Mouse (Mus musculus) neural tube, embryonic 12.5 days (tissue): ENCODE data around the gene Phc3. TPM values are rescaled to one million over a fixed set of nuclear protein-coding genes. Genes with fewer than 3 reads are reported as not detected.
A peak's percentile ranks its signal among the peaks of the same experiment; 100 is the strongest.

ENCODE experiments used
- ATAC-seq: fragments of 200-750 bp; cut with Nextera tagmentation; 2 replicates; pipeline ENCODE4 v1.8.0; 2017; ENCODE audit warnings: low read depth, mild to moderate bottlenecking, moderate TSS enrichment, moderate library complexity; ENCODE audit not compliant: low FRiP score
- H3K27ac ChIP-seq: fragments of 300-500 bp; sonication (generic); 2 replicates; pipeline ENCODE4 v1.5.1; 2016
- H3K27me3 ChIP-seq: fragments of 300-500 bp; sonication (generic); replicated peaks from 2 replicates; pipeline ENCODE4 v1.6.1; 2016; ENCODE audit warnings: mild to moderate bottlenecking
- H3K36me3 ChIP-seq: fragments of 300-500 bp; sonication (generic); 2 replicates; pipeline ENCODE4 v1.6.1; 2016; ENCODE audit warnings: mild to moderate bottlenecking
- H3K4me1 ChIP-seq: fragments of 300-500 bp; sonication (generic); 2 replicates; pipeline ENCODE4 v1.6.1; 2016
- H3K4me2 ChIP-seq: fragments of 300-500 bp; sonication (generic); replicated peaks from 2 replicates; pipeline ENCODE4 v1.6.1; 2016; ENCODE audit warnings: mild to moderate bottlenecking
- H3K4me3 ChIP-seq: fragments of 300-500 bp; sonication (generic); 2 replicates; pipeline ENCODE4 v1.5.1; 2016
- H3K9ac ChIP-seq: fragments of 300-500 bp; sonication (generic); 2 replicates; pipeline ENCODE4 v1.6.1; 2016; ENCODE audit warnings: mild to moderate bottlenecking
- H3K9me3 ChIP-seq: fragments of 300-500 bp; sonication (generic); 2 replicates; pipeline ENCODE4 v1.6.1; 2016; ENCODE audit warnings: mild to moderate bottlenecking
- WGBS: fragments of 180-500 bp; shearing (Covaris S2); methylation state at CpG from one replicate; pipeline ENCODE4 v1.1.7; 2016; 5-methylcytosine and 5-hydroxymethylcytosine counted together
- polyA plus RNA-seq: library from polyadenylated mRNA; unstranded; fragments of >200 nt; fragmentation: Nextera tagmentation; extraction: Ambion mirVana; gene quantifications from 2 replicates; pipeline ENCODE4 v1.2.1, GENCODE M21; 2016

The Phc3 gene
- 5.0 and 6.3 TPM in 2 replicates for polyA plus RNA-seq

DNA sequence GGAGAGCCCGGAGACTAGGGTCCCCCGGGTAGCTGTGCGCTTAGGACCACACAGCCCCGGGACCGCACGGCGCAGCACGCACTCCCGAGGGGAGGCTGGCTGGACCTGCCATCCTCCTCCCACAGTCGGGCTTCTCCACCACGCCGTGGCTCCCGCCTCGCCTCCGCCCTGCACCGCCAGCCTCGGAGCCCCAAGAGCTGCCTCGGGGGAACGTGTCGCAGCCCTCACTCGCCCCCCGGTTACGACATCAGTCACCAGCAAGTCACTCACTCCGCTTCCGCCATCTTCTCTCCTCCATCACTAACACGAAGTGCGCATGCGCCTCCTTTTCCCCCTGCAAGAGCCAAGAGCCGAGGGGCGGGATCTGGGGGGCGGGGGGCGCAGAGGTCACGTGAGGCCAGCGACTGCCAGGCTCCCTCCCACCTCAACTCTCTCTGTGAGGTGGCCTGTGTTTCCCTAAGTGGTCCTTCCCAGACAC, at the start of gene Phc3:
TSS of gene Phc3 (minus strand) at position 312 of the 478 bp plus-strand sequence.
- H3K36me3 ChIP-seq, result peaks cover 15% of the 10 kb centered on the region; the same call in 1 of the 2 replicates
- WGBS, result under 1% methylated on average over 34 of the region's 34 CpGs

DNA sequence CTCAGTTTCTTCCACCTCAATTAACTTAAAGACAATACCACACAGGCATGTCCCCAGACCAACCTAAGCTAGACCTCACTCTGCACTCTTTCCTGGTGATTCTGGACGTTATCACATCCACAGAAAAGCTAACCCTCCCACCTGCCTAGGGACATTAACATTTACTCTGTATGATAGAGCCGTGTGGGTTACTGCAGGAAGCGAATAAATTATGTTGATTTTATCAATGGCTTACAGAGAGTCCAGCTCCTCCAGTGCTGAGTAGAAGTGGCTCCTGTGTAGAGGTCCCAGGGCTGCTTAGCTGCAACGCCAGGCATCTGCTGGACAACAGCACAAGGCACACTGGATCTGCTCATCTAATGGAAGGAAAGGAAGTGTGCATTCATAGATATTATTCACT, 48.4 kb upstream of the Phc3 start:
- WGBS, result 56% methylated on average over 4 of the region's 4 CpGs
- Histone ChIP-seq H3K4me1 (0 out of 2 replicates have a peak, but pooled peaks cover 2% of the 10 kb centered on the region), H3K9me3 (no peaks in the 10 kb centered on the region), H3K27ac (no peak overlapping the region), H3K27me3 (no peaks in the 10 kb centered on the region), H3K4me2 (no peak overlapping the region), H3K36me3 (0 out of 2 replicates have a peak, but pooled peaks cover 5% of the 10 kb centered on the region), H3K9ac (no peak overlapping the region), H3K4me3 (no peak overlapping the region)
- ATAC-seq, result no peak

More for the DNA sequence above, at the start of gene Phc3:
- Histone ChIP-seq H3K4me1 (peaks cover 7% of the 10 kb centered on the region; the same call in 1 of the 2 replicates), H3K27me3 (no peaks in the 10 kb centered on the region), H3K9ac (peak within 1 kb of the TSS; percentile 95), H3K9me3 (no peaks in the 10 kb centered on the region), H3K4me2 (peak within 1 kb of the TSS; percentile 70), H3K4me3 (peak within 1 kb of the TSS; percentile 100), H3K27ac (peak within 1 kb of the TSS; percentile 74)
- ATAC-seq, result peak; percentile 93

DNA sequence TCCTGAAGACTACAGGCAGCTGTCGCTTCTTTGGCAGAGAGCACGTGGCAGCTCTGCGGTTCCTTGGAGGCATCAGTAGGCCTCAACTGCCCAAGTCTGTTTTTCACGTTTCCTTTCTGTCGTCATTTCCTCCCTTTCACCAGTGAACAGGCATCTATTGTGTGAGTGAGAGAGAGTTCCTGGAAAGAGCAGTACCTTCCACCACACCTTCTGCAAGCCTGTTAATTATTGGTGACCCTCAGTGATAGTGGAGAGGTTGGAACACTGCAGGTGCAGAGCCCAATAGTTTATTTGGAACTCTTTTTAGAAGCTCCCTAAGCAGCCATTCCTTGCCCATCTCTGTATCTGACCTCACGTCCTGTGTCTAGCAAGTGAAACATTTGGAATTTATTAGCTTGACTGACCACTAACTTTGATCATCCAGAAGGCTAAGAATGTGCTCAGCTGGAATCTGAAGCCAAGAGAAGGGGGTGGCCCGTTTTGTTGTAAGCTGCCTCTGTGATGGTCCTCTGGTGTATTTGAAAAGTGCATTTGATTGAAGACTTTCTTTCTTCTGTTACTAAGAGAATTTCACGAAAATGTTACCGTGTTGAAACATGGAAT, 47.5 kb upstream of the Phc3 start:
- H3K27me3 ChIP-seq, result no peaks in the 10 kb centered on the region
- 44% methylated on average over 9 of the region's 9 CpGs for WGBS
- no peak overlapping the region for H3K4me3 ChIP-seq
- H3K4me1 ChIP-seq, result 0 out of 2 replicates have a peak, but pooled peaks cover 2% of the 10 kb centered on the region
- no peak overlapping the region for H3K27ac ChIP-seq
- H3K36me3 ChIP-seq, result 0 out of 2 replicates have a peak, but pooled peaks cover under 1% of the 10 kb centered on the region
- H3K9ac ChIP-seq, result no peak overlapping the region
- no peak for ATAC-seq
- H3K9me3 ChIP-seq, result no peaks in the 10 kb centered on the region
- no peak overlapping the region for H3K4me2 ChIP-seq

DNA sequence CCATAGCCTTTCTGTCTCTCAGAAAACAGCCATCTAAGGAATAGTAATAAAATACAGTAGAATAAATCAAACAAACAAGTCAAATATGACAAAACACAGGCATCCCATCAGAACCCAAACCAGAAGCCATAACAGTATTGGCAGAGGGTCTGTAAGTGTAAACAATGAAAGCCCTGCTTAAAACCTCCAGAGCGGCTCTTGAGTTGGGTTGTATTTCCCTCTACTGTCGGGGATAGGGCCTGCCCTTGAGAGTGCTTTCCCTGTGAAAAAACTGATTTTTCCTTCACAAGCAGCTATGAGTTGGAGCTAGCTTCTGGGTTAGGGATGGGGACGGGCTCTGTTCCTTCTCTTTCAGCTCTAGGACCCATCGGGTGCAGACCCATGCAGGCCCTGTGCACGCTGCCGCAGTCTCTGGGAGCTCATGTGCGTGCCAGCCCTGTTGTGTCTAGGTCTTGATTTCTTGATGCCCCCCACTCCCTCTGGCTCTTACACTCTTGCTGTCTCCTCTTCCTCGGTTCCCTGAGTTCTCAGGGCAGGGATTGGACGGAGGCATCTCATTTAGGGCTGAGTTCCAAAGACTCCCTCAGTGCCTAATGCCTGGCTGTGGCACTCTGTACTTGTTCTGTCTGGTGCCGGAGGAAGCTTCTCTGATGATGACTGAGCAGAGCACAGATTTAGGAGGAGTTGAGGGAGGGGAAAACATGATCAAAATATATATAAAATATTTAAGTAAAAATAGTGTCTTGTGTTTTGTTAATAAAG, 46.6 kb upstream of the Phc3 start:
- Histone ChIP-seq H3K4me2 (no peak overlapping the region), H3K27ac (no peak overlapping the region), H3K4me1 (0 out of 2 replicates have a peak, but pooled peaks cover 2% of the 10 kb centered on the region), H3K9me3 (no peaks in the 10 kb centered on the region), H3K27me3 (no peaks in the 10 kb centered on the region), H3K4me3 (no peak overlapping the region), H3K9ac (no peak overlapping the region), H3K36me3 (no peaks in the 10 kb centered on the region)
- no peak for ATAC-seq
- 82% methylated on average over 10 of the region's 10 CpGs for WGBS

DNA sequence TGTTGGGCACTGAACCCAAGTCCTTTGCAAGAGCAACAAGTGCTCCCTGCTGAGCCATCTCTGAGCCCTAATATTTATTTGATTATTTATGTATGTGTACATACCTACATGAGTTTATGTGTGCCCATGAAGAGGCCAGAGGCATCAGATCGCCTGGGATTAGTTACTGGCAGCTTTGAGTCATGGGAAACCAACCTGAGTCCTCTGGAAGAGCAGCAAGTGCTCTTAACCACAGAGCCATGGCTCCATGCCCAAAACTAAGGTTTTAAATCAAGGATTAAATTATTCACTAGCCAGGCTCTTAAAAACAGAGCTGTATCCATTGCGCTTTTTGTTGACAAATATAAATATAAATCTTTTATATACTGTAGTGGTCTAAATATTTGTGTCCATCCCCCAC, 45.2 kb upstream of the Phc3 start:
- Histone ChIP-seq H3K4me2 (no peak overlapping the region), H3K9me3 (no peaks in the 10 kb centered on the region), H3K4me1 (0 out of 2 replicates have a peak, but pooled peaks cover 2% of the 10 kb centered on the region), H3K36me3 (no peaks in the 10 kb centered on the region), H3K9ac (no peak overlapping the region), H3K4me3 (no peak overlapping the region), H3K27me3 (no peaks in the 10 kb centered on the region), H3K27ac (no peak overlapping the region)
- ATAC-seq, result no peak
- WGBS, result 90% methylated on average over 2 of the region's 2 CpGs

DNA sequence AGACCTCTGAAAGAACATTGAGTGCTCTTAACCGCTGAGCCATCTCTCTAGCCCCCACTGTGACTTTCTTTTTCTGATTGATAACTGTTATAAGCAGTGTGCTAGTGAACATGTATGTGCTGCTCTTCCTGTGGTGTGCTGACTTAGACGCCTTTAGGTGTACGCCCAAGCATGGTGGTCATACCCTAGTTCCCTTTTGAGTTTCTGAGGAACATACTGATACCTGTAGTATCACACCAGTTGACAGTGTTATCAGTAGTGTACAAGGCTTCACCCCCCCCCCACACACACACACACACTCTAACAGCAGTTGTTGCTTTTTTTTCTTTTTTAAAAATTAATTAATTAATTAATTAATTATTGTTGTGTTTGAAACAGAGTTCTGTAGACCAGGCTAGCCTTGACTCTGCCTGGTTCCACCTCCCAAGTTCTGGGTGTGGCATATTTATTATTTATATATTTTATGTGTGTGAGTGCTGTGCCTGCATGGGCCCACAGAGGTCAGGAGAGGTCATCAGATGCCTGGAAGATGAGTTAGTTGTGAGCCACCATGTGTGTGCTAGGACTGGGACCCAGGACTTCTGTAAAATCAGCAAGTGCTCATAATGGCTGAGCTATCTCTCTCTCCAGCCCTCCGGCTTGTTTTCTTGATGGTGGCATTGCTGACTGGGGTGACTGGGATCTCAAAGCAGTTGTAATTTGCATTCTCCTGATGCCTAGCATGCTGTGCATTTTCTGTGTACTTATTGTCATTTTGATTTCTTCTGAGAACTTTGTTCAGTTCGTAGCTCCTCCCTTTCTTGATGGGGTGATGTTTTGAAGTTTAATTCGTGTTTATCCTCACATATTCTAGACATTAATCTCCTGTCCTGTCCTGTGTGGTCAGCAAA, 35.4 kb upstream of the Phc3 start:
- Histone ChIP-seq H3K27me3 (no peaks in the 10 kb centered on the region), H3K36me3 (no peaks in the 10 kb centered on the region), H3K27ac (no peak overlapping the region), H3K4me1 (peaks cover 6% of the 10 kb centered on the region), H3K9ac (no peak overlapping the region), H3K9me3 (no peaks in the 10 kb centered on the region; the same call in 1 of the 2 replicates), H3K4me3 (no peak overlapping the region), H3K4me2 (no peak overlapping the region)
- 78% methylated on average over 6 of the region's 6 CpGs for WGBS
- no peak for ATAC-seq

DNA sequence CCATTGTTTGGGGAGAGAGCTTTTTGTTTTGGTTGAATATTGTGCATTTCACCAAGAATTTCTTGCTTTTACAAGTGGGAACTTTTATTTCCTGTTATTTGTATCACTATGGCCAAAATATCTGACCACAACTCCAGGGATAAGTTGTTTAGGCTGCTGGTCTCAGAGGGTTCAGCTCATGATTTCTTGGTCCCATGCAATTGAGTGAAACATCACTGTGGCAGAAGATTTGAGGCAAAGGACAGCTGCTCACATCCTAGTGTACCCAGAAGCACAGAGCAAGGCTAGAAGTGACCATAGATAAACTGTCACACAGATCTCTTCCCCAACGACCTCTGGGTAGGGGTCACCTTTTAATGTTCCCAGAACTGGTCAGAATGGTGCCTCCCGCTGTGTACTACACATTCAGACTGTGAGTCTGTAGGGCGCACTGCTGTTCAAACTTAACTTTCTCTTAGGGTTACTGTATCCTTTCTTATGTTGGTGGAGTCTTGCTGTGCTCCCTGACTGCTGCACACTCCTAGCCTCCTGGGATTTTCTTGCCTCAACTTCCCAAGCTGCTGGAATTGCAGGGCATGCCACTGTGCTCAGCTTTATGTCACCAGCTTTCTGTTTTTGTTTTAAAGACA, 31.9 kb upstream of the Phc3 start:
- H3K4me1 ChIP-seq, result peaks cover 13% of the 10 kb centered on the region
- WGBS, result 37% methylated on average over 3 of the region's 3 CpGs
- no peak for ATAC-seq

DNA sequence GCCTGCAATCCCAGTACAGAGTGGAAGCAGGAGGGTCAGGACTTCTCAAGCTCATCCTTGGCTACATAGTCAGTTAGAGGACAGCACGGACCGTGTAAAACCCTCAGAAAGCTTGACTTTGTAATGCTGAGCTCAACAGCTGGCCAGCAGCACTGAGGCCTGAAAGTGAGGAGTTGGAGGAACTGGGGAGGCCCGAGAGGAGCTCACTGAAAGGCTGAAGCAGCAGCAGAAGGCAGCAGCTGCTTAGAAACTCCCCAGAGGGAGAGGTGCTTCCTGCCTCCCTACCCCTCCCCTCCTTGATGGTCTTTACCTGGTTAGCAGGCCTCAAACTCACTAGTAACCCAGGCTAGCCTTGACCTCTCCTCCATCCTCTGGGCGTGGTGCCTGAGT, 30.8 kb upstream of the Phc3 start:
- peaks cover 14% of the 10 kb centered on the region for H3K4me1 ChIP-seq
- ATAC-seq, result no peak
- WGBS, result 40% methylated on average over 4 of the region's 4 CpGs
- no peak overlapping the region for H3K9ac ChIP-seq
- no peak overlapping the region for H3K27ac ChIP-seq
- no peaks in the 10 kb centered on the region for H3K27me3 ChIP-seq
- no peaks in the 10 kb centered on the region; the same call in 1 of the 2 replicates for H3K9me3 ChIP-seq
- no peaks in the 10 kb centered on the region for H3K36me3 ChIP-seq
- no peak overlapping the region for H3K4me2 ChIP-seq
- no peak overlapping the region for H3K4me3 ChIP-seq

More for the DNA sequence above, 31.9 kb upstream of the Phc3 start:
- Histone ChIP-seq H3K4me3 (no peak overlapping the region), H3K36me3 (no peaks in the 10 kb centered on the region), H3K27ac (no peak overlapping the region), H3K4me2 (no peak overlapping the region), H3K27me3 (no peaks in the 10 kb centered on the region), H3K9ac (no peak overlapping the region), H3K9me3 (no peaks in the 10 kb centered on the region; the same call in 1 of the 2 replicates)

DNA sequence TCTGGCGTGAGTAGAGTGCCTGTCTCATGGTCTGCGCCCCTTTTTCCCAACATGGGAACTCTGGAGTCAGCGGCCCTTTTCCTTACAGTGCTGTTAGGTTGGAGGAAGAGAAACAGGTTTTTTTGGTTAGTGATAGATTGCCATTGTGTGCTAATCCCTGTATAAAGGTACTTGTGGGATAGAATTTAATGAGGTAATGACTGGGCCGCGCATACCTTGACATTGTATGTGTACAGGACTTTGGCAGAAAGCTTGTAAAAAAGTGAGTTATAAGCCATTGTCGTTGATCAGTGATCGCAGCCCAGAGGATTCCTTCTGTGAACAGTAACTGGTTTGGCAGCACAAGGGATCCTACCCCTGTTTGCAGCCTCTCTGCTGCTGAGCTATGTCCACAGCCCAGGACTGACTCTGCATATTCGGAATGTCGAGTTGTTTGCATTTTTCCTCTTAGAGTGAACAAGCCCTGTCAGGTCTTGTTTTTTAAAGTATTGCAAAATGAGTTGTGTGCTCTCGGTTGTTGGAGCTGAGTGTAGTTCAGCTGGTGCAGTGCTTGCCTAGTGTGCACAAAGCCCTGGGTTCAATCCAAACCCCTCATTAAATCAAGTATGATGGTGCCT, 30.3 kb upstream of the Phc3 start:
- Histone ChIP-seq H3K4me2 (no peak overlapping the region), H3K27me3 (no peaks in the 10 kb centered on the region), H3K27ac (no peak overlapping the region), H3K4me1 (peaks cover 14% of the 10 kb centered on the region), H3K9ac (no peak overlapping the region), H3K9me3 (no peaks in the 10 kb centered on the region; the same call in 1 of the 2 replicates), H3K36me3 (no peaks in the 10 kb centered on the region), H3K4me3 (no peak overlapping the region)
- no peak for ATAC-seq
- WGBS, result 63% methylated on average over 10 of the region's 10 CpGs

DNA sequence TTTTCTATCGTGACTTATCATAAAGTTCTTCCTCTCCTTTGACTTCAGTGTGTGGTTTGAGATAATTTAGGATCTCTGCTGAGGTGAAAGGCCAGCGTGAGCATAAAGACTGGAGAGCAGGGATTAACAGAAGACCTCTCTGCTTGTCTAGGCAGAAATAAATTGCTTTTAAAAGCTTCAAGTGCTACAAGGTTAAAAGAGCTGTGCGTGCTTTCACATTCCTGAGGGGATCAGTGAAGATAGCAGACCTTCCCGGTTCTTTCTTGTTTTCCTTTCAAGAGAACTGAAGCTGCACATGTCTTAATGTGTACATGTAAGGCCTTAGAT, 27.4 kb upstream of the Phc3 start:
- Histone ChIP-seq H3K9me3 (no peaks in the 10 kb centered on the region), H3K36me3 (no peaks in the 10 kb centered on the region), H3K27me3 (no peaks in the 10 kb centered on the region), H3K27ac (no peak overlapping the region), H3K9ac (0 out of 2 replicates have a peak overlapping the region, but pooled peaks have one; percentile 88), H3K4me3 (peak overlapping the region; percentile 88), H3K4me2 (peak overlapping the region; percentile 77), H3K4me1 (peaks cover 14% of the 10 kb centered on the region)
- no peak for ATAC-seq
- WGBS, result under 1% methylated on average over 4 of the region's 4 CpGs
